Mouse (Mus musculus): Measurements from ENCODE around the gene Pelo.

- TF ChIP-seq CTCF (IDR thresholded peaks at IDR 0.05; ENCODE audit: borderline replicate concordance, control insufficient read depth, extremely low read depth, insufficient read depth, low read length, poor library complexity) (no peak), POLR2A (IDR thresholded peaks at IDR 0.05; ENCODE audit: control insufficient read depth, extremely low read depth, insufficient read depth, low read length, poor library complexity) (no peak)
Observed at GRCm38 (mm10) chr13:115054783-115055182, 35.2 kb downstream of the Pelo start.
